Mouse (Mus musculus) frontal cortex, adult (tissue): Measurements from ENCODE around the gene Pxmp4.

Source experiments
- ATAC-seq: cut with Nextera tagmentation; 2 replicates; pipeline ENCODE4 v1.9.2; 2017; ENCODE audit warnings: mild to moderate bottlenecking, moderate library complexity, mixed read lengths; ENCODE audit not compliant: low TSS enrichment

Gene Pxmp4

DNA sequence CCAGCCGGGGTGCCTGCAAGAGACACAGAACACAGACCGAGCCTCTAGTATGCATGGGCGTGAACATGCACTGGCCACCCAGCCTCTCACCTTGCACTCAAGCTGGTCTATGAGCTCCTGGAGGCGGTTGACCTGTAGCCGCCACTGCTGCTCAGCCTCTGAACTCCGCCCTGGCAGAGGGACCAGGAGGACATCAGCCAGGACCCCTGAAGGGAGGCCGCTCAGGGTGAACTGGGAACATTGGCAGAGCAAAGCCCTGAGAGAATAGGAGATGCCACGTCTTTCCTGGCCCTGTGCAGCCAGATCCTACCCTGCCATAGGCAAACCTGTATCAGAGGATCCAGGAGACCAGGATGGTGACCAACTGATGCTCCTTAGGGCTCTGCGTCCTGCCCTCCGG is 56.8 kb downstream of the Pxmp4 start, which contains the start of gene 1700003F12Rik:
TSS of gene 1700003F12Rik (plus strand) at position 375 of the 400 bp plus-strand sequence.
- no peak for ATAC-seq

DNA sequence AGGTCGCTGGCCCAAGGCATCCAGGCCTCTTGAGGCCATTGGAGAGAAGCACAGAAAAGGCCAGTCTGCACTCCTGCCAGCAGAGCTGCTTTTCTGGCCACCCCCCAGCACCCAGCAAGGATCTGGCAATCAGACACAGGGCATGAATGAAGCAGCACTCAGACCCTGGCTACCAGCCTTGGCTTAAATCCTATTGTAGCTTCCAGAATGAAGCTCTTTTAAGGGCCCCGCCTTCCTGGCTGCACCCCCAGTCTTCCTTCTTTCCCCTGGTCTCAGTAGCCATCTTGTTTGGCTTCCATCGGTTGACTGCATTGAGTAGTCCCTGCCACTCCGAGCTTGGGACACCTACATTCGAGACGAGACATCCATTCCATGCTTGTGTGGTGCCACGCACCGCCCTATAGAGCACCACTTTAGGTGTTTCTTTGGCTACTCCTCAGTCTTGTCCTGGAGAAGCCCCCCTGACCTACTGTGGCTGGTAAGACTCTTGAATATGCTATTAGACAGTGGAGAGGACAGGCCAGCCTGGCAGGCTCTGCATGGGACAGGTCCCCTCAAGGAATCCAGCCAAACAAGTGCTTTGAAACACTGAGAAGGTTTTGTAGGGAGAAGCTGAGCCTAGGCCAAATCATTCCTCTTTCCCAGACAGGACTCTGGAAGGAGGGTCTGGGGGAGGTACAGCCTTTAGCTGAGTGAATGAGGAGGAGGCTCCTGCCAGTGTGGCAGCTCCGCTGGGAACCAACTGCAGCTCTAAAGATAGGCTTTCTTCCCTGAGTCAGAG is 59.8 kb downstream of the Pxmp4 start:
- ATAC-seq: peak; percentile 56

DNA sequence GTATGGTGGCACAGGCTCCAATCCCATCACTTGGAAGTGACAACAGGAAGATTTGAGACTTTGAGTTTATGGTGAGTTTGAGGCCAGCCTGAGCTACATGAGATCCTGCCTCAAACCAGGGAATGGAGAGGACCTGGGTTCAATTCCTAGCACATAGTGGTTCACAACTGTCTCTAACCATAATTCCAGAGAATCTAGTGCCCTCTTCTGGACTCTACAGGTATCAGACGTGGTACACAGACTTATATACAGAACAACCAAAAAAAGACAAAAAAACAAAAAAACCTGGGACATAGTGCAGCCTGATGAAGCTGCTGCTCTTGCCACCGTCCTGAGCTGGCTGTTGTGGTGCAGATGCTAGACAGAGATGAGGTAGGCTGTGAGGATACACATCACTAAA is 61.9 kb downstream of the Pxmp4 start:
- no peak for ATAC-seq

DNA sequence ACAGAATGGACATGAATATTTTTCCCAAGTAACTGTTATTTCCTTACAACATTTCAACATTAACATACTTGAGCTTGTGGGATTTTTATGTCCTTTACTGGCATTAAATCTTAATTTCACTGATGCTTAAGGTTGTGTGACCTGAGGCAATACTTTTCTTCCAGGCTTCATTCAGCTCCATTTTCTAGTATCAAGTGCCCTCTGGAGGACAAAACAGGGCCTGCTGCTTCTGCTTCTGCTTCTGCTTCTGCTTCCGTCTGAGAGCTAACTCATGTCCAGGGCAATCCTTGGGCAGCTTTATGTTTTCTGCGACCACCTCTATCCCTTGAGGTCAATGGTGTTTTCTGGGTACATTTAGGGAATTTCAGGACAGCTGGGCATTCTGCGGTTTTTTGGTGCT is 63.8 kb downstream of the Pxmp4 start:
- ATAC-seq: peak; percentile 26; the same call in 1 of the 2 replicates

DNA sequence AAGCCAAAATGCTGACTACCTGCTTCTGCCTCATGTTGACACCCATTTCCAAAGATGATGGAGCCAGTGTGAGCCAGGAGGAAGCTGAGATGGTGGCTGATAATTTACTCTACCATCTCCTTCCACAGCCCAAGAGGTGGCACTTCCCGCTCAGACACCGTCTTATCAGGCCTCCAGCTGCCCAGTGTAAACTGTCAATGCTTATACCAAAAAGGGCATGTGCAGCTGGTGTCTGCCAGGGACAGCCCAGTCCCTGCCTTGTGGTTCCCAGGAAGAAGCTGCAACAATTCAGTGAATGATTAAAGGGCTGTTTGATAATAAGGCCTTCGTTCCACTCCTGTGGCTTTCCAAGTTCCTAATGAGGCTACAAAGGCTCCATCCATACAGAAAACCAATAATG is 64.8 kb downstream of the Pxmp4 start:
- peak; percentile 5; the same call in 1 of the 2 replicates for ATAC-seq

DNA sequence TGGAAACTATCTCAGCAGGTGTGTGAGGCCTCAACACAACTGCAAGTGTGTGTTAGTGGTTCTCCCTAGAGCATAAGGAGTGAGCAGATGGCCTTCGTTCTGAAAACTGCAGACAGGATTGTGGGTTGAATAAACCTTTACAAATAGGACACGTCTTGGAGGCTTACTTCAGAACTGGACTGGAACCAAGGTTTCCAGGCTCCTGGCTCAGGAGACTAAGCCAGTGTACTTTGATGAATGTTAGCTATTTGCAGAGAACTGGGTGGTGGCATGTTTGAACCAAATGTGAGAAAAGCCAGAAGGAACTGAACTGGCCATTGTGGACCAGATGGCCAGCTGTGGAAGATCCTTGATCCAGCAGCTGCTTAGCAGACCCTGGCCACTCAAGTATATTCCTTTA is 65.2 kb downstream of the Pxmp4 start:
- peak; percentile 56 for ATAC-seq
